15 mouse cellular contexts compared by ENCODE assay signal in genomic region chr15:95314808-95315145, GRCm38 (mm10).
"Had no signal": no experiment of that assay in that cellular context is flagged by ENCODE, and none has a peak within 500 bp of the region (broad histone marks: within the 10 kb centered on the region; RNA-seq: fewer than 3 reads in every experiment).

No protein-coding gene starts in this region.

- H3K4me3 ChIP-seq: kidney, embryonic 15.5 days; limb, embryonic 12.5 days; liver, embryonic 13.5 days; lung, embryonic 15.5 days; megakaryocyte, embryonic 14.5 days; stomach, embryonic 15.5 days had no signal

- H3K4me2 ChIP-seq: kidney, embryonic 15.5 days; limb, embryonic 12.5 days; liver, embryonic 13.5 days; lung, embryonic 15.5 days; stomach, embryonic 15.5 days had no signal

- H3K9ac ChIP-seq: kidney, embryonic 15.5 days; limb, embryonic 12.5 days; liver, embryonic 13.5 days; liver, postnatal 0 days; lung, embryonic 15.5 days; stomach, embryonic 15.5 days had no signal

- H3K27ac ChIP-seq: kidney, embryonic 15.5 days; limb, embryonic 12.5 days; liver, embryonic 13.5 days; lung, embryonic 15.5 days; macrophage; stomach, embryonic 15.5 days had no signal

- H3K27me3 ChIP-seq: kidney, embryonic 15.5 days; limb, embryonic 12.5 days; liver, embryonic 13.5 days; lung, embryonic 15.5 days; megakaryocyte, embryonic 14.5 days; stomach, embryonic 15.5 days had no signal

- H3K4me1 ChIP-seq: liver, embryonic 13.5 days; lung, embryonic 15.5 days; megakaryocyte, embryonic 14.5 days; stomach, embryonic 15.5 days had no signal

- ATAC-seq: intestine, embryonic 16.5 days; liver, postnatal 0 days had no signal

- H3K36me3 ChIP-seq: kidney, embryonic 15.5 days; limb, embryonic 12.5 days; liver, embryonic 13.5 days; lung, embryonic 15.5 days; stomach, embryonic 15.5 days had no signal

- DNase-seq: layer of hippocampus, postnatal 36 days; liver; liver, embryonic 13.5 days; liver, postnatal 0 days; lung, postnatal 14 days; spleen, adult 18-20 months; thymus, adult 2 months; thymus, postnatal 25 days had no signal

- H3K9me3 ChIP-seq: kidney, embryonic 15.5 days; limb, embryonic 12.5 days; liver, embryonic 13.5 days; lung, embryonic 15.5 days; stomach, embryonic 15.5 days had no signal
